Mouse (Mus musculus): ENCODE results near the gene Pex26. TPM values are rescaled to one million over a fixed set of nuclear protein-coding genes. Genes with fewer than 3 reads are reported as not detected.

Gene Pex26
- polyA plus RNA-seq, 1 experiment: 2.7 TPM

DNA sequence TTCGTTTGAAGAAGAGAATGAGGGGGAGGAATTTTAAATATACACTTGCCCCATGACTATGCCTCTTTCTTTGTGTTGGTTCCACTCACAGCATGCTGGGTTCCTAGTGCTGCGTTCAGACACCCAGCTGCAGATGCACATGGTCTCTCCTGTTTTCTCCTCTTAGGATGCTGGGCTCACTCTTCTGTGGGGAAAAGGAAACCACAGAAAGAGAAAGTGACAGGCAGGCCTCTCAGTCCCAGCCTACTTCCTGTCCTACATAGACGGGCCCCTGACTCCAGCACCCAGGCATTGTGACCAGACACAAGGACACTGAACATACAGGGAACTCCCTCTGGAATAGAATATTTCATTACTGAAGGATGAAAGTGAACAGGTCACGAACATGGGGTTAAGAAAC is 42.6 kb downstream of the Pex26 start:
- no peak overlapping the region for H3K4me3 ChIP-seq (ENCODE audit: insufficient read depth, poor library complexity, severe bottlenecking)

GRCm38 (mm10) chr6:121226744-121227143 is 43.3 kb downstream of the Pex26 start:
- no peak overlapping the region for H3K4me3 ChIP-seq (ENCODE audit: insufficient read depth, poor library complexity, severe bottlenecking)
- no peaks in the 10 kb centered on the region for H3K36me3 ChIP-seq (ENCODE audit: control insufficient read depth, insufficient read depth)
- no peaks in the 10 kb centered on the region for H3K79me3 ChIP-seq (ENCODE audit: low read depth)
- no peak overlapping the region for H3ac ChIP-seq (ENCODE audit: control insufficient read depth, insufficient read length, low read depth)
- TF ChIP-seq MYOG (IDR thresholded peaks at IDR 0.05; ENCODE audit: control insufficient read depth, extremely low read depth, insufficient read length): no peak
- TF ChIP-seq USF1 (IDR thresholded peaks at IDR 0.05; ENCODE audit: low read depth): no peak
- no peak for TF ChIP-seq CEBPB (IDR thresholded peaks at IDR 0.05; ENCODE audit: low read depth)
- no peak for TF ChIP-seq CTCF (IDR thresholded peaks at IDR 0.05; ENCODE audit: control insufficient read depth, insufficient read depth, insufficient read length)
- TF ChIP-seq FOSL1 (IDR thresholded peaks at IDR 0.05; ENCODE audit: insufficient read depth, low read length, poor library complexity, severe bottlenecking): no peak
- TF ChIP-seq MAX (IDR thresholded peaks at IDR 0.05): no peak
- TF ChIP-seq MYOD1 (IDR thresholded peaks at IDR 0.05; ENCODE audit: control insufficient read depth, insufficient read length, low read depth): no peak
- no peaks in the 10 kb centered on the region for H3K79me2 ChIP-seq (ENCODE audit: control insufficient read depth, insufficient read depth)
- peaks cover 9% of the 10 kb centered on the region for H3K27me3 ChIP-seq (ENCODE audit: control insufficient read depth, insufficient read depth, insufficient read length)

More for the DNA sequence above, 42.6 kb downstream of the Pex26 start:
- Histone ChIP-seq H3K79me2 (ENCODE audit: control insufficient read depth, insufficient read depth) (no peaks in the 10 kb centered on the region), H3K27me3 (ENCODE audit: control insufficient read depth, insufficient read depth, insufficient read length) (peaks cover 9% of the 10 kb centered on the region), H3K36me3 (ENCODE audit: control insufficient read depth, insufficient read depth) (no peaks in the 10 kb centered on the region), H3ac (ENCODE audit: control insufficient read depth, insufficient read length, low read depth) (no peak overlapping the region), H3K79me3 (ENCODE audit: low read depth) (no peaks in the 10 kb centered on the region)
- no peak for TF ChIP-seq USF1 (IDR thresholded peaks at IDR 0.05; ENCODE audit: low read depth)
- no peak for TF ChIP-seq MYOG (IDR thresholded peaks at IDR 0.05; ENCODE audit: control insufficient read depth, extremely low read depth, insufficient read length)
- TF ChIP-seq MAX (IDR thresholded peaks at IDR 0.05): no peak
- TF ChIP-seq CEBPB (IDR thresholded peaks at IDR 0.05; ENCODE audit: low read depth): no peak
- no peak for TF ChIP-seq MYOD1 (IDR thresholded peaks at IDR 0.05; ENCODE audit: control insufficient read depth, insufficient read length, low read depth)
- no peak for TF ChIP-seq FOSL1 (IDR thresholded peaks at IDR 0.05; ENCODE audit: insufficient read depth, low read length, poor library complexity, severe bottlenecking)
- TF ChIP-seq CTCF (IDR thresholded peaks at IDR 0.05; ENCODE audit: control insufficient read depth, insufficient read depth, insufficient read length): no peak

GRCm38 (mm10) chr6:121228421-121228820 is 45.0 kb downstream of the Pex26 start:
- Histone ChIP-seq H3K79me3 (ENCODE audit: low read depth) (no peaks in the 10 kb centered on the region), H3K4me3 (ENCODE audit: insufficient read depth, poor library complexity, severe bottlenecking) (no peak overlapping the region), H3K36me3 (ENCODE audit: control insufficient read depth, insufficient read depth) (no peaks in the 10 kb centered on the region), H3K27me3 (ENCODE audit: control insufficient read depth, insufficient read depth, insufficient read length) (peaks cover 7% of the 10 kb centered on the region), H3K79me2 (ENCODE audit: control insufficient read depth, insufficient read depth) (no peaks in the 10 kb centered on the region), H3ac (ENCODE audit: control insufficient read depth, insufficient read length, low read depth) (no peak overlapping the region)
- TF ChIP-seq USF1 (IDR thresholded peaks at IDR 0.05; ENCODE audit: low read depth) (no peak), CEBPB (IDR thresholded peaks at IDR 0.05; ENCODE audit: low read depth) (no peak), MYOG (IDR thresholded peaks at IDR 0.05; ENCODE audit: control insufficient read depth, extremely low read depth, insufficient read length) (no peak), CTCF (IDR thresholded peaks at IDR 0.05; ENCODE audit: control insufficient read depth, insufficient read depth, insufficient read length) (no peak), FOSL1 (IDR thresholded peaks at IDR 0.05; ENCODE audit: insufficient read depth, low read length, poor library complexity, severe bottlenecking) (no peak), MAX (IDR thresholded peaks at IDR 0.05) (no peak), MYOD1 (IDR thresholded peaks at IDR 0.05; ENCODE audit: control insufficient read depth, insufficient read length, low read depth) (no peak)

DNA sequence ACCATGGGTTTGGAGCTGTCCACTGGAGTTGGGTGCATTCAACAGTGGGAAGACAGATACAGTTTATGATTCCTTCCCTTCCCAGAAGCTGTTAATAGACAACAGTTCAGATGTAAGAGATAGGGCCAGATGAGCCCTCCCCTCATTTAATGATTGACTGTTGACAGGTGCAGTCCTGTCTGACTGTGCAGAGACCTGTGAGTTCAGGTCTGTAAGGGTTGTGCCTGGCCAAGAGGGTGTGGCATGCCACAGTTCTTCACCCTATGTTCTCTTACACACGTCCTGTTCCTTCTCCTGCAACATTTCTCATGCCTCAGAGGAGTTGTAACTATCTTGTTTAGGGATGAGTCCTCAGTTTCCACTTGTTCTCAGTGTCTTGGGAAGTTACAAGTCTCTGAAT is 49.2 kb downstream of the Pex26 start:
- Histone ChIP-seq H3K27me3 (ENCODE audit: control insufficient read depth, insufficient read depth, insufficient read length) (peaks cover 7% of the 10 kb centered on the region), H3K79me3 (ENCODE audit: low read depth) (no peaks in the 10 kb centered on the region), H3K36me3 (ENCODE audit: control insufficient read depth, insufficient read depth) (no peaks in the 10 kb centered on the region), H3ac (ENCODE audit: control insufficient read depth, insufficient read length, low read depth) (no peak overlapping the region), H3K79me2 (ENCODE audit: control insufficient read depth, insufficient read depth) (no peaks in the 10 kb centered on the region), H3K4me3 (ENCODE audit: insufficient read depth, poor library complexity, severe bottlenecking) (no peak overlapping the region)
- TF ChIP-seq FOSL1 (IDR thresholded peaks at IDR 0.05; ENCODE audit: insufficient read depth, low read length, poor library complexity, severe bottlenecking): no peak
- no peak for TF ChIP-seq USF1 (IDR thresholded peaks at IDR 0.05; ENCODE audit: low read depth)
- no peak for TF ChIP-seq CEBPB (IDR thresholded peaks at IDR 0.05; ENCODE audit: low read depth)
- no peak for TF ChIP-seq CTCF (IDR thresholded peaks at IDR 0.05; ENCODE audit: control insufficient read depth, insufficient read depth, insufficient read length)
- no peak for TF ChIP-seq MYOD1 (IDR thresholded peaks at IDR 0.05; ENCODE audit: control insufficient read depth, insufficient read length, low read depth)
- no peak for TF ChIP-seq MAX (IDR thresholded peaks at IDR 0.05)
- TF ChIP-seq MYOG (IDR thresholded peaks at IDR 0.05; ENCODE audit: control insufficient read depth, extremely low read depth, insufficient read length): no peak

- Histone ChIP-seq H3K36me3 (ENCODE audit: control insufficient read depth, insufficient read depth) (no peaks in the 10 kb centered on the region), H3ac (ENCODE audit: control insufficient read depth, insufficient read length, low read depth) (no peak overlapping the region), H3K27me3 (ENCODE audit: control insufficient read depth, insufficient read depth, insufficient read length) (peaks cover 8% of the 10 kb centered on the region), H3K79me3 (ENCODE audit: low read depth) (no peaks in the 10 kb centered on the region), H3K79me2 (ENCODE audit: control insufficient read depth, insufficient read depth) (no peaks in the 10 kb centered on the region), H3K4me3 (ENCODE audit: insufficient read depth, poor library complexity, severe bottlenecking) (no peak overlapping the region)
- TF ChIP-seq MYOD1 (IDR thresholded peaks at IDR 0.05; ENCODE audit: control insufficient read depth, insufficient read length, low read depth) (no peak), CEBPB (IDR thresholded peaks at IDR 0.05; ENCODE audit: low read depth) (no peak), FOSL1 (IDR thresholded peaks at IDR 0.05; ENCODE audit: insufficient read depth, low read length, poor library complexity, severe bottlenecking) (no peak), CTCF (IDR thresholded peaks at IDR 0.05; ENCODE audit: control insufficient read depth, insufficient read depth, insufficient read length) (no peak), MYOG (IDR thresholded peaks at IDR 0.05; ENCODE audit: control insufficient read depth, extremely low read depth, insufficient read length) (no peak), MAX (IDR thresholded peaks at IDR 0.05) (no peak), USF1 (IDR thresholded peaks at IDR 0.05; ENCODE audit: low read depth) (no peak)
Observed at GRCm38 (mm10) chr6:121236386-121236785, 52.9 kb downstream of the Pex26 start.

DNA sequence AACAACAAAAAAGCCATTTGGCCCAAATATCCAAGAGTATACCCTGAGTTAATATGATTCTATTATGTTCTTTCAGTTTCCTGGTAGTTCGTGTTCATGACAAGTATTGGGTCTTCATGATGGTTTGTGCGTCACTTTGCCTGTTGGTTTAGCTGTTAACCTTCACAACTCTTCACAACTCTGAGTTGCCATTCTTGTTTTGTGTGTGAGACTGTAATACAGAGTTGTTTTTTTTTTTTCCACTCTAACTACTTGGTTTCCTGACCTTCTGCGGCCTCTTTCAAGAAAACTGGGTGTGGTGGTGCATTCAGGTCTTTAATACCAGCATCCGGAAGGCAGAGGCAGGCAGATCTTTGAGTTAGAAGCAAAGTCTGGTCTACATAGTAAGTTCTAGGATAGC is 54.7 kb downstream of the Pex26 start:
- no peaks in the 10 kb centered on the region for H3K36me3 ChIP-seq (ENCODE audit: control insufficient read depth, insufficient read depth)
- H3K4me3 ChIP-seq (ENCODE audit: insufficient read depth, poor library complexity, severe bottlenecking): no peak overlapping the region
- no peaks in the 10 kb centered on the region for H3K79me2 ChIP-seq (ENCODE audit: control insufficient read depth, insufficient read depth)
- peaks cover 7% of the 10 kb centered on the region for H3K27me3 ChIP-seq (ENCODE audit: control insufficient read depth, insufficient read depth, insufficient read length)
- no peak for TF ChIP-seq CEBPB (IDR thresholded peaks at IDR 0.05; ENCODE audit: low read depth)
- no peak for TF ChIP-seq USF1 (IDR thresholded peaks at IDR 0.05; ENCODE audit: low read depth)
- no peaks in the 10 kb centered on the region for H3K79me3 ChIP-seq (ENCODE audit: low read depth)
- no peak overlapping the region for H3ac ChIP-seq (ENCODE audit: control insufficient read depth, insufficient read length, low read depth)

All from C2C12 (cell line).